Mouse (Mus musculus) left cerebral cortex, postnatal 4 days (tissue): Measurements from ENCODE around the gene Glrx2. TPM values are rescaled to one million over a fixed set of nuclear protein-coding genes. Genes with fewer than 3 reads are reported as not detected.

Source experiments
- DNase-seq: peaks from one replicate; pipeline ENCODE4 v3.0.0-alpha.2; 2022
- intact Hi-C: fragments of 180-260 bp; cut with DNase I; formaldehyde crosslinking; loops from one replicate; pipeline ENCODE4 v1.15.1; 2025
- total RNA-seq, 2 experiments: library from RNA; stranded (reverse); gene quantifications; 2 replicates each; pipeline ENCODE4 v1.2.3; 2021

Glrx2 gene
- total RNA-seq, 2 experiments from 2014 or later: 93.4 to 104 TPM

- intact Hi-C loops: no loop called here
- no peak for DNase-seq
Measured at GRCm38 (mm10) chr1:143742186-143742585, 26.0 kb downstream of the Glrx2 start.

- no peak for DNase-seq
- intact Hi-C loops: no loop called here
Measured at GRCm38 (mm10) chr1:143745871-143746270, 29.7 kb downstream of the Glrx2 start.

- intact Hi-C loops: no loop called here
- no peak for DNase-seq
Measured at GRCm38 (mm10) chr1:143762159-143762558, 46.0 kb downstream of the Glrx2 start.

- intact Hi-C loops: no loop called here
- no peak for DNase-seq
Measured at GRCm38 (mm10) chr1:143764443-143764842, 48.3 kb downstream of the Glrx2 start.

GRCm38 (mm10) chr1:143765801-143766200, 49.7 kb downstream of the Glrx2 start:
- DNase-seq: no peak
- intact Hi-C loops: no loop called here

GRCm38 (mm10) chr1:143766238-143766637, 50.1 kb downstream of the Glrx2 start:
- no peak for DNase-seq
- intact Hi-C loops: no loop called here

GRCm38 (mm10) chr1:143770444-143771109, 54.4 kb downstream of the Glrx2 start:
- intact Hi-C loops: no loop called here
- DNase-seq: no peak

GRCm38 (mm10) chr1:143773082-143773481, 56.9 kb downstream of the Glrx2 start:
- intact Hi-C loops: no loop called here
- DNase-seq: no peak

- DNase-seq: no peak
- intact Hi-C loops: no loop called here
Measured at GRCm38 (mm10) chr1:143773909-143774308, 57.8 kb downstream of the Glrx2 start.

- peak; percentile 99 for DNase-seq
- intact Hi-C loops: no loop called here
Measured at GRCm38 (mm10) chr1:143776446-143777411, 60.6 kb downstream of the Glrx2 start, which contains the start of the genes Trove2 and Uchl5. Gene Trove2, minus strand, starts transcription at chr1:143777068. Gene Uchl5, plus strand, starts transcription at chr1:143777272.

GRCm38 (mm10) chr1:143777558-143778218, 61.5 kb downstream of the Glrx2 start:
- DNase-seq: no peak
- intact Hi-C loops: no loop called here

- DNase-seq: peak; percentile 18
- intact Hi-C loops: no loop called here
Measured at GRCm38 (mm10) chr1:143788584-143789227, 72.6 kb downstream of the Glrx2 start.

Other genes with a start within 250 kb of the Glrx2 start
- 10 to 100 TPM; 22.1 to 22.5 TPM for gene B3galt2, start 75.7 kb upstream of the Glrx2 start, total RNA-seq
- 10 to 100 TPM; 50.4 to 58.1 TPM for gene Cdc73, start 13.4 kb upstream of the Glrx2 start, total RNA-seq
- gene Trove2, start 60.7 kb downstream of the Glrx2 start, total RNA-seq: 10 to 100 TPM; 41.9 to 47.0 TPM
- 10 to 100 TPM; 26.0 to 28.2 TPM for gene Uchl5, start 60.9 kb downstream of the Glrx2 start, total RNA-seq